Mouse (Mus musculus) neural tube, embryonic 13.5 days (tissue): ENCODE data around the gene Mab21l3. TPM values are rescaled to one million over a fixed set of nuclear protein-coding genes. Genes with fewer than 3 reads are reported as not detected.

Source experiments
- ATAC-seq: fragments of 200-750 bp; cut with Nextera tagmentation; 2 replicates; pipeline ENCODE4 v1.8.0; 2017; ENCODE audit warnings: low read depth, mild to moderate bottlenecking, moderate TSS enrichment, moderate library complexity
- H3K27ac ChIP-seq: fragments of 300-500 bp; sonication (generic); replicated peaks from 2 replicates; pipeline ENCODE4 v1.5.1; 2015; ENCODE audit warnings: moderate library complexity, mild to moderate bottlenecking, inconsistent platforms
- H3K27me3 ChIP-seq: fragments of 300-500 bp; sonication (generic); 2 replicates; pipeline ENCODE4 v1.6.1; 2015; ENCODE audit warnings: mild to moderate bottlenecking, inconsistent platforms
- H3K36me3 ChIP-seq: fragments of 300-500 bp; sonication (generic); 2 replicates; pipeline ENCODE4 v1.6.1; 2015; ENCODE audit warnings: mild to moderate bottlenecking, inconsistent platforms
- H3K4me1 ChIP-seq: fragments of 300-500 bp; sonication (generic); replicated peaks from 2 replicates; pipeline ENCODE4 v1.6.1; 2015; ENCODE audit warnings: inconsistent platforms
- H3K4me2 ChIP-seq: fragments of 300-500 bp; sonication (generic); 2 replicates; pipeline ENCODE4 v1.6.1; 2015; ENCODE audit warnings: inconsistent platforms, mild to moderate bottlenecking, moderate library complexity
- H3K4me3 ChIP-seq: fragments of 300-500 bp; sonication (generic); 2 replicates; pipeline ENCODE4 v1.5.1; 2015; ENCODE audit warnings: mild to moderate bottlenecking, inconsistent platforms
- H3K9ac ChIP-seq: fragments of 300-500 bp; sonication (generic); 2 replicates; pipeline ENCODE4 v1.6.1; 2015; ENCODE audit warnings: moderate library complexity, mild to moderate bottlenecking, inconsistent platforms
- H3K9me3 ChIP-seq: fragments of 300-500 bp; sonication (generic); 2 replicates; pipeline ENCODE4 v1.6.1; 2016; ENCODE audit warnings: inconsistent platforms
- whole genome bisulfite sequencing: fragments of 180-500 bp; shearing (Covaris S2); methylation state at CpG from one replicate; pipeline ENCODE4 v1.1.7; 2015; 5-methylcytosine and 5-hydroxymethylcytosine counted together
- polyA plus RNA-seq: library from polyadenylated mRNA; unstranded; fragments of >200 nt; fragmentation: Nextera tagmentation; extraction: Ambion mirVana; gene quantifications from 2 replicates; pipeline ENCODE4 v1.2.1, GENCODE M21; 2015

The Mab21l3 gene
- polyA plus RNA-seq, 1 experiment from 2014 or later: 0.11 TPM

DNA sequence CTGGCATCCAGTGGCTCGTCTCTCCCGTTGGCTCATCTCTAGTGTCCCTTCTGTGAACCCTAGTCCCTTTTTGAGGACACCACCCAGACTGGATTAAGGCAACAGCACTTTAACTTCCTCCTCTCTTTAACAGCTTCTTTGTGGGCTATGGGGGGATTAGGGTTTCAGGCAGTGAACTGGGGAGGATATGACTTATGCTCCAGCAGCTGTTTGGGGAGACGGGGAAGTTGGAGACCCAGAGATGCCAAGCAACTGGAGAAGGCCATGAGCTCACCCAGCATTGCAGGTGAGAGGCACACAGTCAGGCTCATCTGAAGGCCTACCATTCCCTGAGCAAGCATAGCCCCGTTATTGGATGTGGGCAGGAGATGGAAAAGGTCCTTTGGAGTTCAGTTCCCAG lies 36.8 kb downstream of the Mab21l3 start:
- no peaks in the 10 kb centered on the region for H3K9me3 ChIP-seq
- 0 out of 2 replicates have a peak, but pooled peaks cover 3% of the 10 kb centered on the region for H3K27me3 ChIP-seq
- no peak overlapping the region for H3K27ac ChIP-seq
- no peak overlapping the region for H3K4me3 ChIP-seq
- H3K9ac ChIP-seq: no peak overlapping the region
- no peaks in the 10 kb centered on the region for H3K36me3 ChIP-seq
- H3K4me2 ChIP-seq: no peak overlapping the region
- no peak for ATAC-seq
- 78% methylated on average over 4 of the region's 4 CpGs for WGBS
- peaks cover 17% of the 10 kb centered on the region for H3K4me1 ChIP-seq

DNA sequence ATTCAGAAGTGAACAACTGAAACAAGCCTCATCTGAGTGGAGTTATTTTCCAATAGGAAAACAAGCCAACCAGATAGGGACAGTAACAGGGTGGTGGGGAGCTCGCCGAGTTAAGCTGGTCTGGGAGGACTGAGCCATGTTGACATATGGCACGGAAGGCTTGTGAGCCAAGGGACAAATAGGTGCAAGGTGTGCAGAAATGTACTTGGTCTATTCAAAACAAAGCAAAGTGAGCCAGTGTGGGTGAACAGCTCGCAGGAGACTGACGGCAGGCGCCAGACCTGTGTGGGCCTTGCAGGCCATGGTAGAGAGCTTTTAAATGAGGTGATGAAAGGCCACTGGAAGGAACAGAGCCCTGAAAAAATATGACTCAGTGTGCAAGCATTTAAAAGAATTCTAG lies 41.1 kb downstream of the Mab21l3 start:
- H3K9ac ChIP-seq: no peak overlapping the region
- 90% methylated on average over 6 of the region's 6 CpGs for WGBS

DNA sequence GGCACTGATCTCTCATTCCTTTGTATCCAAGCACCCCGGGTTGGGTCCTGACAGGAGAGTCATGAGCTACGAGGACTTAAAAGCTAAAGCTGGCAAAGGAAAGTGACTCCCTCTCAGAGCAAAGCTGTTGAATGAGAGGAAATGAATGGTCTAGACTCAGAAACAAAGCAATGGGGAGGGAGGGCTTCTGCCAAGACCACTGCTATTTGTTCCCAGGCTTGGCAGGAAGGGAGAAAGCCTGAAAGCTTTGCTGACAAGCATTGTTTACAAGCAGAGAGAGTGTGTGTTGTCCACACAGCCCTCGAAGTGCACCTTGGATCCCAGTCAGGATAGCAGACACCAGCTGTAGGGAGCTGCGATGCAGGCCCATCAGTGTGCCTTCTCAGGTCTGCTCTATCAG lies 41.8 kb downstream of the Mab21l3 start:
- no peaks in the 10 kb centered on the region for H3K36me3 ChIP-seq
- peak; percentile 74 for ATAC-seq
- H3K4me3 ChIP-seq: no peak overlapping the region
- H3K4me2 ChIP-seq: no peak overlapping the region
- 0 out of 2 replicates have a peak overlapping the region, but pooled peaks have one; percentile 62 for H3K27ac ChIP-seq
- H3K4me1 ChIP-seq: peaks cover 40% of the 10 kb centered on the region
- WGBS: 24% methylated on average over 4 of the region's 4 CpGs
- no peaks in the 10 kb centered on the region for H3K9me3 ChIP-seq
- H3K9ac ChIP-seq: no peak overlapping the region
- 0 out of 2 replicates have a peak, but pooled peaks cover 3% of the 10 kb centered on the region for H3K27me3 ChIP-seq

More for the DNA sequence above, 41.1 kb downstream of the Mab21l3 start:
- Histone ChIP-seq H3K4me3 (no peak overlapping the region), H3K4me1 (peaks cover 44% of the 10 kb centered on the region), H3K4me2 (no peak overlapping the region), H3K9me3 (no peaks in the 10 kb centered on the region), H3K36me3 (no peaks in the 10 kb centered on the region), H3K27ac (0 out of 2 replicates have a peak overlapping the region, but pooled peaks have one; percentile 2), H3K27me3 (0 out of 2 replicates have a peak, but pooled peaks cover 3% of the 10 kb centered on the region)
- ATAC-seq: no peak

DNA sequence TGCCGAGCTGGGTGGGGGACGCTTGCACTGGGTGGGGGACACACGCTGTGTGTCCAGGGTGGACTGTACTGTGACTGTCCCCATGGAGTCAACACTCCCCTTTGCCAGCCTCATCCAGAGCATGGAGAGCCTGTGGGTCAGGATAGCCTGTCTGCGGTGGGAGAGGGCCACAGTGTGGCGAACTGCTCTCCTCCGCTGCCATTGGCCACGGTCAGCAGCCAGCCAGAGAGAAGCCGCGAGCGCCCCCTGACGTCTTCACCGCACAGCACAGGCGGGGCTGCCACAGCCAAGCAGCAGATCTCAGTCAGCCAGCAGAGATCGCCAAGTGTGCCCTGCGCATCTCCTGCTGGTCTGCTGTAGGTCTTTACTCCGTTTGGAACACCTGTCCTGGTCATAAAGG lies 42.6 kb downstream of the Mab21l3 start:
- no peaks in the 10 kb centered on the region for H3K9me3 ChIP-seq

DNA sequence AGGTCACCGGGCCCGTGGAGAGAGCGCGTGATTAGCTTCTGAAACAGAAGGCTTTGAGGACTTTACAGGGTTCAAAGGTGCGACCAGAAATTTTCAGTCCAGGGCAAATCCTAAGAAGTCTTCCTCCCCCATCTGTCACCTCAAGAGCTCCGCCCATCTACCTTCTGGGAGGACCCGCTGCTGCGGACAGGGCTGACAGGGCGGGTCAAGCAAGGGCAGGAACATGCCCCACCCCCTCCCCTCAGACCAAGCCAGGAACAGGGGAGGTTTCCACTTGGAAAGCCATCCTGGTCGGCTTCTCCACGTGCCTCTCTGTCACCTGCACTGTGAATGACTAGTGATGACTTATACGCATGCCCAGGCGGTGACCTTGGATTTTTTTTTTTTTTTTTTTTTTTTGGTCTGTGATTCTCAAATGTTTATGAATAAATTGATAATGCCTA lies 43.2 kb downstream of the Mab21l3 start:
- Histone ChIP-seq H3K4me1 (peaks cover 40% of the 10 kb centered on the region), H3K4me3 (no peak overlapping the region), H3K9me3 (no peaks in the 10 kb centered on the region), H3K27me3 (no peaks in the 10 kb centered on the region), H3K9ac (no peak overlapping the region), H3K4me2 (no peak overlapping the region), H3K36me3 (no peaks in the 10 kb centered on the region), H3K27ac (no peak overlapping the region)
- ATAC-seq: peak; percentile 12; the same call in 1 of the 2 replicates
- WGBS: 14% methylated on average over 13 of the region's 13 CpGs

More for the DNA sequence above, 42.6 kb downstream of the Mab21l3 start:
- 0 out of 2 replicates have a peak, but pooled peaks cover 3% of the 10 kb centered on the region for H3K27me3 ChIP-seq
- peak overlapping the region; percentile 13; the same call in 1 of the 2 replicates for H3K4me2 ChIP-seq
- ATAC-seq: peak; percentile 86
- H3K9ac ChIP-seq: no peak overlapping the region
- 7% methylated on average over 16 of the region's 16 CpGs for WGBS
- peak overlapping the region; percentile 62; the same call in 1 of the 2 replicates for H3K27ac ChIP-seq
- H3K36me3 ChIP-seq: no peaks in the 10 kb centered on the region
- no peak overlapping the region for H3K4me3 ChIP-seq
- peaks cover 40% of the 10 kb centered on the region for H3K4me1 ChIP-seq

DNA sequence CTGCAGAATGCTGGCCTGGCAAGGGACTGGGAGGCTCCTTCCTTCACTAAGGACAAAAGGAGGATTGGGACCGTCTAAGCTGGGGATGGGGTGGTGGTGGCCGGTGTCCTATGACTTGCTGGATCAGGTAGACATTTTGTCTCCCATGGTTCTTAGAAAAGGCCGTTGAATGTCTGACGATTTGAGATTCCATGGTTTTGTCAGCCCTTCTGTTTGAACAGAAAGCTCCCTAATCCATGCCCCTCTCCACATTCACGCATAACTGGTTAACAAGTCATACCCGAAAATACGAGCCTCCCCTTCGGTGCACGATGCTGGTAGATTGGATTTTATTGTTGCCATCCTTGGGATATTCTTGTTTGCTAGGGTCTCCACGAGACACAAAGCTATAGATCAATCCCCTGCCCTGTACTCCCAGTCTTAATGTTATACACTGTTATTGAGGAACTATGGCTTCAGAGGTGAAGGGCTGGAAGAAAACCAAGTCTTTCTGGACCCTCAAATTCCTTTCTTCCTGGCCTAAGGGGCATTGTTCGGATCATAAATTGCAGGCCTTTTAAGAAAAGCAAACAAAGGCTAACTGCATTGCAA lies 43.7 kb downstream of the Mab21l3 start:
- Histone ChIP-seq H3K4me2 (no peak overlapping the region), H3K9ac (no peak overlapping the region), H3K27me3 (no peaks in the 10 kb centered on the region), H3K9me3 (no peaks in the 10 kb centered on the region), H3K27ac (no peak overlapping the region), H3K4me3 (no peak overlapping the region), H3K36me3 (no peaks in the 10 kb centered on the region), H3K4me1 (peaks cover 40% of the 10 kb centered on the region)
- no peak for ATAC-seq
- WGBS: 35% methylated on average over 11 of the region's 11 CpGs

DNA sequence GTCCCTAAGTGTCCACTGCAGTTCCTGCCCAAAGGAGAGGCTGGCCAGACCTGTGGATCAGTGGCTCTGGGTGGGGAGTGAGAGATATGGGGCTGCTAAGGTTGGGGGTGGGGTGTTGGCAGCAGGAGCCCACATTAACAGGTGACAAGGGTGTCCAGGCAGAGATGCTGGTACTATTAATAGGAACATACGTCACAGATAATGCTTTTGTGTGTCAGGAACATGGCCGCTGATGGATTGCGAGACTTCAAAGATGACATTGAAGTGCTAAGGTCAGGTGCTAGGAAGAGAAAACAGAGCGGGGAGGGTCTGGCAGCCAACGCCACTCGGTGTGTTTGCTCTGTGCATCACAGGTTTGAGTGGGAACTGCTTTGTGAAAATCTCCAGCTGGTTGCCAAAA lies 44.4 kb downstream of the Mab21l3 start:
- Histone ChIP-seq H3K4me3 (no peak overlapping the region), H3K36me3 (no peaks in the 10 kb centered on the region), H3K9me3 (no peaks in the 10 kb centered on the region), H3K9ac (no peak overlapping the region), H3K27ac (no peak overlapping the region), H3K4me1 (peaks cover 40% of the 10 kb centered on the region), H3K4me2 (no peak overlapping the region), H3K27me3 (no peaks in the 10 kb centered on the region)
- no peak for ATAC-seq
- WGBS: 45% methylated on average over 6 of the region's 6 CpGs

DNA sequence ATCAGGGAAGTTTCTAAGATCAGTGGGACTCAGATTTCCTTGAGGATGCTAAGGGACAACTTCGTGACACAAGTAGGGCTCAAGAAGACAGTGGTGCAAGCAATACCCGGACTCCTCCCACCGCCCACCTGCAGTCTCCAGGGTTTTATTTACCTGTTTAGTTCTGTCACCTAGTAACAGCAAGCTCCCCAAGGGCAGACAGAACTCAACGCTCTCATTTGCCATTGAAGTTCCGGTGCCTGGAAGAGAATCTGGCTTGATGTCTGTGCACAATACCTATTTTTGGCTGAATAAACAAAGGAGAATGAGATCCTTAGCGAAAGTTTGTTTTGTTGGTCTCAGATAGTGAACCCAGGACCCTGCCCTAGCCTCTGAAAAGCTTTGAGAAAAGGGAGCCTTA lies 45.0 kb downstream of the Mab21l3 start:
- Histone ChIP-seq H3K27me3 (no peaks in the 10 kb centered on the region), H3K4me2 (no peak overlapping the region), H3K27ac (no peak overlapping the region), H3K9me3 (no peaks in the 10 kb centered on the region), H3K4me3 (no peak overlapping the region), H3K4me1 (peaks cover 41% of the 10 kb centered on the region), H3K9ac (no peak overlapping the region), H3K36me3 (no peaks in the 10 kb centered on the region)
- WGBS: 74% methylated on average over 6 of the region's 6 CpGs
- ATAC-seq: no peak

DNA sequence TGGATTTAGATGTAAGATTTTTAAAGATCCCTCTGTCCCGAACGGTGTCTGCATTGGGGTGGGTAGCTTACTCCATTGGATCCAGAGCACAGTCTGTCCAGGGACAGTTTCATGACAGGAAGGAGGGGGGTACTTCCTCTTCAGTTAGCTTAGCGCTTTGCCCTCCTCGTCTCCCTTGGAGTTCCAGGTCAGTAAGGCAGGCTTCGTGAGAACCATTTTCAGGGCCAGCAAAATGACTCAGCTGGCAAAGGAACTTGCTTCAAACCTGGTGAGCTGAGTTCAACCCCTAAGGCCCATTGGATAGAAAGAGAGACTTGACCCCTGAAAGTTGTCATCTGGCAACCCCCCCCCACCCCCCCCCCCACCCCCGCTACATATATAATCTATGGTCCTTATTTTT lies 46.0 kb downstream of the Mab21l3 start:
- Histone ChIP-seq H3K27ac (no peak overlapping the region), H3K4me1 (peaks cover 46% of the 10 kb centered on the region), H3K9ac (no peak overlapping the region), H3K27me3 (no peaks in the 10 kb centered on the region), H3K4me3 (no peak overlapping the region), H3K4me2 (no peak overlapping the region), H3K36me3 (no peaks in the 10 kb centered on the region), H3K9me3 (no peaks in the 10 kb centered on the region)
- ATAC-seq: no peak
- WGBS: 81% methylated on average over 6 of the region's 6 CpGs

DNA sequence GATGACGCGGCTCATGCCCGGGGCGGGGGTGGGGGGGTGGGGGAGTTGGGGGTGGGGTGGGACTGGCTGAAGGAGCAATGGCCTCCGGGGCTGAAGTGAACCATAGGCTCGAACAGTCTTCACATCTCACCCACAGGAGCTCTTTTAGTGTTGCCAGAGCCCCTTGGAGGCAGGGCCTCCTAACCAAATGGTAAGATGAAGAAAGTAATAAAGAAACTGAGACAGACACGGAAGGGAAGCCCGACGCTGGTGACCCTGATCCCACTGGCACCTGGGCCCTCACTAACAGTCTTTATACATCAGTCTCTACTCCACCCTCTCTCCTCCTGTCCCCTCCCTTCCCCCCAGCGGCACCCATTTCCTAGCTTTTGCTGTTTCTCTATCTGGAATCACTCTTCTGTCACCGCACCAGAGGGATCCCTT lies 48.2 kb downstream of the Mab21l3 start:
- no peak overlapping the region for H3K27ac ChIP-seq
- 73% methylated on average over 11 of the region's 11 CpGs for WGBS
- no peaks in the 10 kb centered on the region for H3K9me3 ChIP-seq
- no peak overlapping the region for H3K4me3 ChIP-seq
- no peak for ATAC-seq
- no peak overlapping the region for H3K4me2 ChIP-seq
- no peaks in the 10 kb centered on the region for H3K36me3 ChIP-seq
- no peaks in the 10 kb centered on the region for H3K27me3 ChIP-seq
- peaks cover 46% of the 10 kb centered on the region for H3K4me1 ChIP-seq
- no peak overlapping the region for H3K9ac ChIP-seq

DNA sequence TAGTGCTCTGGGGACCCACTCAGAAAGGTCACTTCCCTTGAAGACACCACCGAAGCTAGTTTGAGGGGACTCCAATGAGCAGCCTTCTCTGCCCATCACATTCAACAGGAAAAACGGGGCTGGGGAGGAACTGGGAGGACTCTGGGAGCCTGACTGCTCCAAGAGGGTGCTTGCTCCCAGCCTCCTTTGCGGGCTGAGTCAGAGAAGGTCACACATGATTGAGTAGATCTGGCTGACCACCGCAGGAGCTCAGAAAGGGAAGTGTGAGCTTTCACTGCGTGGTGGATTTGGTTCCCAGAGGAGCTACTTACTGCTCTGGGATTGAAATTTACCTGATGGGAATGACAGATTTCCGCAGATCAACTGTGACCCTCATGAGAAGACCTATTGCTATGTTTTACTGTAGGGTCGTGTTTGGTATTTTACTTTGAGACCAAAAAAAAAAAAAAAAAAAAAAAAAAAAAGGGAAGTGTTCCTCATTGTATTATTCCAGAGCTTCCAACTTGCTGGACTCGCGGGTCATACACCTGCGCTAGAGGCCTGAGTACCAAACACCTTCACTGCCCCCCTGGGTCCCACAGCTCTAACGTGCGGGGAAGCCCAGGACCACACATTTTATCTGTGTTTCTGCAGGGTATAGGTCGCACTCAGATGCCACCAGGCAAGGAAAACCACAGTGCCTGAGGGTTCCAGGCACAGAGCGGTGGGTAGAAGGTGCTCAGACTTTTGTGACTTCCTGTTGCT lies 48.7 kb downstream of the Mab21l3 start:
- no peaks in the 10 kb centered on the region for H3K36me3 ChIP-seq
- no peak overlapping the region for H3K27ac ChIP-seq
- no peaks in the 10 kb centered on the region for H3K9me3 ChIP-seq
- no peak for ATAC-seq
- H3K4me1 ChIP-seq: peaks cover 46% of the 10 kb centered on the region
- no peak overlapping the region for H3K4me3 ChIP-seq
- no peaks in the 10 kb centered on the region for H3K27me3 ChIP-seq
- H3K4me2 ChIP-seq: no peak overlapping the region
- 75% methylated on average over 14 of the region's 14 CpGs for WGBS
- H3K9ac ChIP-seq: no peak overlapping the region

DNA sequence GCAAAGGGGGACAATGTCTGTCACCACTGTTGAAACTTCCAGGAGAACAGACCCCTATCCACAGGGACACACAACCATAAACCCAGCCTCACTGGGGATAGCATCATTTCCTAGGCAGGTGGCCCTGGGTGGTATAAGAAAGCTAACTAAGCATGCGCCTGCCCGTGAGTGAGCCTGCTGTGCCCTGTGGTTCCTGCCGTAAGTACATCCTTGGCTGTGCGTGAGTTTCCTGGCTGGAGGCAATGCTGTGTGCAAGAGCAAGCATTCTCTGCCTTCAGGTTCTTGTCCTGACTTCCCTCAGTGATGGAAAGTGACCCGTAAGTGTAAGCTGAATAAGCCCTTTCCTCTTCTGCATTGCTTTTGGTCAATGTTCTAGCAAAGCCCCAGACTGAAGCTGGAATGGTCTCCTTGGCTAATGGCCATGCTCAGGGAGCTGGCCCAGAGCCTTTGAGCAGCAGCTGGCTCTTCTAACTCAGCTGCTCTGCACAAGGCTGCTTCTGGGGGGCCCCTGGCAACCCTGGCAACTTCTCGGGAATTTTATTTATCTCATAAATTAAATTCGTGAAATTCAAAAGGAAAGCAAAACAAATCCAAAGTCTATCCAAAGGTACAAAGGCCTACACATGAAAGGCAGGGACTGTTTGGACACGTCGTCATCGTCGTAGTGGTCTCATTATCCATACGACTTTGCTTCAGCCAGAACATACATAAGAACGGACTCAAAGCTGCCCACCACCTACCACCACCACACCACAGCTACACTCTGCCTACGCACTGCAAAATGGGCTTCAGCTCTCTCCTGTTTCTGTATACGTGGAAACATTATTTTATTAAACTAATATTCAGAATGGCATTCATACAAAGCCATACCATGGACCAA lies 50.7 kb downstream of the Mab21l3 start:
- Histone ChIP-seq H3K9me3 (no peaks in the 10 kb centered on the region), H3K9ac (no peak overlapping the region), H3K36me3 (no peaks in the 10 kb centered on the region), H3K27ac (peak overlapping the region; percentile 74), H3K4me2 (no peak overlapping the region), H3K4me1 (peaks cover 45% of the 10 kb centered on the region), H3K27me3 (no peaks in the 10 kb centered on the region), H3K4me3 (no peak overlapping the region)
- ATAC-seq: peak; percentile 70; the same call in 1 of the 2 replicates
- WGBS: 51% methylated on average over 15 of the region's 15 CpGs
